Mouse (Mus musculus): ENCODE data around the gene Rsu1.

Gene Rsu1

DNA sequence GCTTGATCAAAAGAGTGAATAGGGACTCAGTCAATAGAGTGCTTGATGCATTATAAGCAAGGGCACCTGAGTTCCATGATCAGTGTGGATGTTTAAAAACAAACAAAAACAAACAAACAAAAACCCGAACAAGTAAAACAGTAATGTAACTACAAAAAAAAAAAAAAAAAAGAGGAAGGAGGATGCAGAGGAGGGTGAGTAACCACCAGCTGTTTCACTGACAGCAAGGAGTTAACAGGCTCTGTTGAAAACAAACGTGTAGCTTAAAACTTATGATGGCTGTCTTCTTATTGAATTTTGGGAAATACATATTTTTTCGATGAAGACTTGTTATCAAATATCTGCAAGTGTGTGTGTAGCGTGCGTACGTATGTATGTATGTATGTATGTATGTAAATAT is 222.6 kb downstream of the Rsu1 start:
- DNase-seq (ENCODE audit: low read depth): no peak

DNA sequence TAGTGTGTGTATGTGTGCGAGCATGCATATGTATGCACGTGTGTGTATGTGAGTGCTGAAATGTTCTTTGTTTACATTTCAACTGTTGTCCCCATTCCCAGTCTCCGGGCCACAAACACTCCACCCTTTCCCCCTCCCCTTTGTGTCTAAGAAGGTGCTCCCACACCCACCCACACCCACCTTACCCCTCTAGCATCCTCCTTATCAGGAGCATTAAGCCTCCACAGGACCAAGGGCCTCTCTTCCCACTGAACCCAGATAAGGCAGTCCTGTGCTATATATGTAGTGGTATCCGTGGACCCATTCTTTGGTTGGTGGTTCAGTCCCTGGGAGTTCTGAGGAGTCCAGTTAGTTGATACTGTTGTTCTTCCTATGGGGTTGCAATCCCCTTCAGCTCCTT is 226.7 kb downstream of the Rsu1 start:
- no peak for DNase-seq (ENCODE audit: low read depth)

DNA sequence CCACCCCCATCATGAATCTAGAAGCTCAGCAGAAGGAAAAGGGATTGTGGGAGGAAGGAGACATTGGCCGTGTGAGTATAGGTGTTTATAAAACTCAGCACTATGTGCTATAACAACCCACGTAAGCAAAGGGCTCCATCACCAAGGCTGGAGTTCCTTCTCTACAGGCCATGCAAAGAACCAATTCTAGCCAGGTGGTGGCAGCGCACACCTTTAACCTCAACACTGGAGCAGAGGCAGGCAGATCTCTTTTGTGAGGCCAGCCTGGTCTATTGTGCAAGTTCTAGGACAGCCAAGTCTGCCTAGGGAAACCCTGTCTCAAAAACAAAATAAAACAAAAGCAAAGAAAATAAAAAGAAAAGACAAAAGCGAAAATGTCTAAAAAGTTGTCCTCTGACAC is 231.4 kb downstream of the Rsu1 start:
- no peak for DNase-seq (ENCODE audit: low read depth)

DNA sequence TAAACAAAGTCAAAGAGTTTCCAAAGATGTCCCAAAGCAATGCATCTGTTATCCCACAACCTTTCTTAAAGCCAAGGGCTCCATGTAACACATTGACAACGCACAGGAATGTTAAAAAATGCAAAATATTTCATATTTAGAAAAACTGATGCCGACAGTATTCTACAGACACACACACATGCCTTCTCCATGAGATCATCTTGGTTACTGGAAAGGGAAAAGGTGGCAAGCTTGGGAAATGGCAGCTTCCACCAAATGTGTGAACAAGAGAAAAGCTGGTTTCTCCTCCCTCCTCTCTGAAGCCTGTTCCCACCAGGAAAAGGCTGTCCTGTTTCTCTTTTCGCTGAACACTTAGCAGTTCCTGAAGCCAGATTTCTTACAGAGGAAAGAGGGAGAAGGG is 232.4 kb downstream of the Rsu1 start:
- peak; percentile 35 for DNase-seq (ENCODE audit: low read depth)

All from fibroblast of lung, adult 2 months (primary cell).